Mouse (Mus musculus) gastrocnemius, adult 2 months (tissue): ENCODE measurements around the gene Gm26602. TPM values are rescaled to one million over a fixed set of nuclear protein-coding genes. Genes with fewer than 3 reads are reported as not detected.
A peak's percentile ranks its signal among the peaks of the same experiment; 100 is the strongest.

Source experiments
- DNase-seq: peaks from one replicate; pipeline ENCODE4 v3.0.0; 2022
- H3K27ac ChIP-seq: fragments of 200-600 bp; 2 replicates; pipeline ENCODE4 v1.8.1; 2022; ENCODE audit warnings: mild to moderate bottlenecking
- H3K4me3 ChIP-seq: fragments of 200-600 bp; 2 replicates; pipeline ENCODE4 v1.8.1; 2022; ENCODE audit warnings: mild to moderate bottlenecking, moderate library complexity
- CTCF ChIP-seq: fragments of 200-600 bp; IDR thresholded peaks from 2 replicates; pipeline ENCODE4 v1.8.1; 2022; ENCODE audit warnings: antibody characterized with exemption, mild to moderate bottlenecking, moderate library complexity
- intact Hi-C: fragments of 180-260 bp; cut with DNase I; formaldehyde crosslinking; loops from one replicate; pipeline ENCODE4 v1.15.1; 2025
- total RNA-seq, 2 experiments: library from RNA; stranded (reverse); gene quantifications; 2 replicates each; pipeline ENCODE4 v1.2.3; 2021

The Gm26602 gene
- total RNA-seq, 2 experiments from 2014 or later, result not detected

GRCm38 (mm10) chr10:79924998-79925784 is 14.5 kb downstream of the Gm26602 start:
- H3K27ac ChIP-seq, result peak overlapping the region; percentile 94; the same call in 1 of the 2 replicates
- no peak overlapping the region; the same call in 1 of the 2 replicates for H3K4me3 ChIP-seq
- intact Hi-C loops, result loop anchor here (1.0 to 2.0 kb wide), 4 partner anchors 32 to 91 kb away; no protein-coding TSS in a partner anchor
- TF ChIP-seq CTCF, result no peak; the same call in 1 of the 2 replicates
- DNase-seq, result peak; percentile 90

GRCm38 (mm10) chr10:79925785-79926490 is 15.3 kb downstream of the Gm26602 start:
- Histone ChIP-seq H3K27ac (peak overlapping the region; percentile 94), H3K4me3 (peak overlapping the region; percentile 91)
- no peak for DNase-seq
- intact Hi-C loops, result loop anchor here (1.0 to 2.0 kb wide), 4 partner anchors 32 to 92 kb away; no protein-coding TSS in a partner anchor
- TF ChIP-seq CTCF, result no peak

GRCm38 (mm10) chr10:79926491-79927323 is 16.1 kb downstream of the Gm26602 start, which contains the start of gene Arid3a:
TSS of gene Arid3a (plus strand) at chr10:79927043.
- H3K4me3 ChIP-seq, result peak within 1 kb of the TSS; percentile 91
- intact Hi-C loops, result no loop called here
- H3K27ac ChIP-seq, result peak within 1 kb of the TSS; percentile 94
- DNase-seq, result peak; percentile 91
- TF ChIP-seq CTCF, result no peak

GRCm38 (mm10) chr10:79927324-79928029 is 16.8 kb downstream of the Gm26602 start:
- TF ChIP-seq CTCF, result peak; percentile 29
- intact Hi-C loops, result no loop called here

GRCm38 (mm10) chr10:79928030-79928694 is 17.5 kb downstream of the Gm26602 start:
- Histone ChIP-seq H3K27ac (peak overlapping the region; percentile 94), H3K4me3 (peak overlapping the region; percentile 91)
- DNase-seq, result peak; percentile 34
- intact Hi-C loops, result no loop called here
- no peak for TF ChIP-seq CTCF

More at GRCm38 (mm10) chr10:79927324-79928029, 16.8 kb downstream of the Gm26602 start:
- H3K4me3 ChIP-seq, result peak overlapping the region; percentile 91
- peak; percentile 65 for DNase-seq
- H3K27ac ChIP-seq, result peak overlapping the region; percentile 94

- no peak for DNase-seq
- intact Hi-C loops, result no loop called here
- no peak overlapping the region for H3K27ac ChIP-seq
- TF ChIP-seq CTCF, result no peak
- peak overlapping the region; percentile 11; the same call in 1 of the 2 replicates for H3K4me3 ChIP-seq
Measured at GRCm38 (mm10) chr10:79928907-79929701, 18.4 kb downstream of the Gm26602 start.

- intact Hi-C loops, result no loop called here
- TF ChIP-seq CTCF, result no peak
- no peak overlapping the region for H3K4me3 ChIP-seq
- no peak for DNase-seq
- H3K27ac ChIP-seq, result no peak overlapping the region
Measured at GRCm38 (mm10) chr10:79929967-79930825, 19.5 kb downstream of the Gm26602 start.

- intact Hi-C loops, result no loop called here
- H3K4me3 ChIP-seq, result no peak overlapping the region
- no peak overlapping the region for H3K27ac ChIP-seq
- no peak for DNase-seq
- TF ChIP-seq CTCF, result no peak
Measured at GRCm38 (mm10) chr10:79930826-79931186, 20.1 kb downstream of the Gm26602 start.

GRCm38 (mm10) chr10:79931797-79932196 is 21.1 kb downstream of the Gm26602 start:
- intact Hi-C loops, result no loop called here
- no peak overlapping the region for H3K4me3 ChIP-seq
- DNase-seq, result no peak

GRCm38 (mm10) chr10:79932736-79933135 is 22.1 kb downstream of the Gm26602 start:
- TF ChIP-seq CTCF, result no peak
- intact Hi-C loops, result no loop called here
- peak overlapping the region; percentile 1; the same call in 1 of the 2 replicates for H3K4me3 ChIP-seq
- DNase-seq, result peak; percentile 88
- H3K27ac ChIP-seq, result peak overlapping the region; percentile 77

More at GRCm38 (mm10) chr10:79931797-79932196, 21.1 kb downstream of the Gm26602 start:
- H3K27ac ChIP-seq, result peak overlapping the region; percentile 77; the same call in 1 of the 2 replicates
- no peak for TF ChIP-seq CTCF
